Mouse (Mus musculus) ES-E14 (cell line): ENCODE measurements at regions not wholly inside any gene's neighbourhood (a gene's known extent, or its start where the extent isn't known, plus 50 kb on each side); places are given as distances from the start of the nearest gene placed in this dataset.

Experiments used
- DNase-seq: peaks from one replicate; pipeline ENCODE4 v3.0.0-alpha.2; 2013; ENCODE audit warnings: low read depth, low spot score
- H3K27ac ChIP-seq: 2 replicates; pipeline ENCODE4 v1.5.1; 2012; ENCODE audit warnings: low read depth, mild to moderate bottlenecking, low read length, moderate library complexity, mixed read lengths; ENCODE audit not compliant: poor library complexity, insufficient read depth, severe bottlenecking
- H3K36me3 ChIP-seq: 2 replicates; pipeline ENCODE4 v1.6.1; 2012; ENCODE audit warnings: mild to moderate bottlenecking, low read length, moderate library complexity, mixed read lengths; ENCODE audit not compliant: control insufficient read depth, poor library complexity, insufficient read depth, severe bottlenecking
- H3K4me1 ChIP-seq, 2 experiments: fragments of 150-350 bp in 1 of 2; sonication (generic) in 1 of 2; 2 replicates each; pipeline ENCODE4 v1.6.1; 2012; ENCODE audit warnings: low read length in 2 of 2, mild to moderate bottlenecking in 1 of 2, mixed read lengths in 1 of 2; ENCODE audit not compliant: control insufficient read depth in 2 of 2, insufficient read depth in 2 of 2, poor library complexity in 1 of 2
- H3K4me3 ChIP-seq, 2 experiments: fragments of 150-350 bp in 1 of 2; sonication (generic) in 1 of 2; 2 replicates each; pipeline ENCODE4 v1.5.1; 2012; ENCODE audit warnings: low read length in 2 of 2, low read depth in 1 of 2, mild to moderate bottlenecking in 1 of 2, mixed read lengths in 1 of 2; ENCODE audit not compliant: insufficient read depth in 1 of 2, poor library complexity in 1 of 2, severe bottlenecking in 1 of 2
- H3K9ac ChIP-seq: 2 replicates; pipeline ENCODE4 v1.6.1; 2012; ENCODE audit warnings: low read depth, mild to moderate bottlenecking, low read length, mixed read lengths; ENCODE audit not compliant: poor library complexity, insufficient read depth, severe bottlenecking
- H3K9me3 ChIP-seq: fragments of 150-350 bp; sonication (generic); 2 replicates; pipeline ENCODE4 v1.6.1; 2012; ENCODE audit warnings: low read depth, mild to moderate bottlenecking, low read length; ENCODE audit not compliant: control insufficient read depth, insufficient read depth
- CHD2 ChIP-seq: IDR thresholded peaks from 2 replicates; pipeline ENCODE4 v1.6.1; 2014; ENCODE audit warnings: mild to moderate bottlenecking, low read depth, low read length, inconsistent platforms
- HCFC1 ChIP-seq: IDR thresholded peaks from 2 replicates; pipeline ENCODE4 v1.6.1; 2012; ENCODE audit warnings: low read length, inconsistent platforms, borderline replicate concordance; ENCODE audit not compliant: insufficient read depth
- MAFK ChIP-seq: IDR thresholded peaks from 2 replicates; pipeline ENCODE4 v1.6.1; 2014; ENCODE audit warnings: mild to moderate bottlenecking, low read depth, low read length, inconsistent platforms; ENCODE audit not compliant: insufficient read depth
- ZC3H11A ChIP-seq: IDR thresholded peaks from 2 replicates; pipeline ENCODE4 v1.6.1; 2012; ENCODE audit warnings: low read depth, mild to moderate bottlenecking, inconsistent platforms, low read length, borderline replicate concordance
- ZNF384 ChIP-seq: IDR thresholded peaks from 2 replicates; pipeline ENCODE4 v1.6.1; 2012; ENCODE audit warnings: low read depth, low read length, inconsistent platforms
- in situ Hi-C, 2 experiments: fragments of 600-800 bp; cut with MboI; formaldehyde crosslinking; loops; one replicate each; pipeline ENCODE4 v1.15.1; 2025; ENCODE audit warnings: low sequenced_read_pairs in 2 of 2, inconsistent platforms in 1 of 2; ENCODE audit not compliant: unreplicated experiment in 2 of 2

- in situ Hi-C loops = no loop called here
- no peaks in the 10 kb centered on the region for H3K36me3 ChIP-seq
These were observed 114.1 kb downstream of the Cd83 start for GRCm38 (mm10) chr13:43898555-43899258.

DNA sequence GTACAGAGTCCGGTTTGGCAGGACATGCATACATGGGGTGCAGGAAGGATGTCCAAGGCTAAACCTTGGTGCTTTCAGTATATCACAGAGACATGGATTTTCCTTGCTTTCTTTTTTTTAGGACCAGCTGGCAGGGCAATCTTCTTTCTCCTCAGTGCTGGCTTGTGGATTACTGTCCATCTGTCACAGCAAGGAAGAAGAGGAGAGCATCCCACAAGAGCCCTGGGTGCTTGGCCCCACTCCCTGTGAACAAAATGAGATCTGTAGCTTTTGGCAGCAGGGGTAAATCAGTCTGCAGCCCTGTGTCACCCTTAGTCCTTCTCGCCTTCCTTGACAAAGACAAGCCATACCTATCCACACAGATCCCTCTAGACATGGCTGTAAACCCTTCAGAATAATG lies 115.5 kb downstream of the Cd83 start:
- in situ Hi-C loops = no loop called here
- Histone ChIP-seq H3K9me3 (no peaks in the 10 kb centered on the region), H3K4me3 (no peak overlapping the region), H3K27ac (no peak overlapping the region), H3K4me1 (no peaks in the 10 kb centered on the region), H3K36me3 (no peaks in the 10 kb centered on the region), H3K9ac (no peak overlapping the region)
- TF ChIP-seq ZNF384 (no peak), ZC3H11A (no peak), MAFK (no peak), CHD2 (no peak), HCFC1 (no peak)
- no peak for DNase-seq

More at GRCm38 (mm10) chr13:43898555-43899258, 114.1 kb downstream of the Cd83 start:
- no peaks in the 10 kb centered on the region for H3K9me3 ChIP-seq
- TF ChIP-seq MAFK = no peak
- no peak for TF ChIP-seq HCFC1
- no peak for TF ChIP-seq ZNF384
- no peak for TF ChIP-seq ZC3H11A
- DNase-seq = no peak
- no peak overlapping the region for H3K4me3 ChIP-seq
- H3K27ac ChIP-seq = no peak overlapping the region
- no peak overlapping the region for H3K9ac ChIP-seq
- H3K4me1 ChIP-seq = no peaks in the 10 kb centered on the region

DNA sequence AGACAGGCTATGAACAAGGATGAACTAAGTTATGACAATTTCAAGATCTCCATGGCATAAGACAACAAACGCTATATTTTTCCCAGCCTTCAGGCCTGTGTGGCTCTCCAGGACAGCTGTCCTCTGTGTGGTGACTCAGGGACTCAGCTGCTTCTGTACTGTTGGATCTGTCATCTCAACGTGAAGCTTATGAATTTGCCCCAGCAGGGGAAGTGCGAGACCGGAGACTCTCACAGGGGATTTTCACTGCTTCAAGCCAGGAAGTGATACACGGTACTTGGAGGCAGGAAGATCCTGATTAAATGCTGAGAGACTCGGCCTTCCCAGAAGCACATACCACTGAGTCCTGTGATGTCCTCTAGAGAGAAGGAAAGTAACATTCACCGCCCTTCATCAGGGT lies 116.2 kb downstream of the Cd83 start:
- in situ Hi-C loops = no loop called here
- Histone ChIP-seq H3K9ac (no peak overlapping the region), H3K4me3 (no peak overlapping the region), H3K9me3 (no peaks in the 10 kb centered on the region), H3K4me1 (no peaks in the 10 kb centered on the region), H3K36me3 (no peaks in the 10 kb centered on the region), H3K27ac (no peak overlapping the region)
- TF ChIP-seq CHD2 (no peak), MAFK (no peak)
- DNase-seq = no peak

GRCm38 (mm10) chr13:43903391-43903790 lies 118.8 kb downstream of the Cd83 start:
- TF ChIP-seq HCFC1 (no peak), CHD2 (no peak), ZNF384 (no peak), MAFK (no peak), ZC3H11A (no peak)
- Histone ChIP-seq H3K4me3 (no peak overlapping the region), H3K9ac (no peak overlapping the region), H3K4me1 (peaks cover 0 to 3% of the 10 kb centered on the region in 2 experiments; a peak in 2 of 4 replicates), H3K9me3 (no peaks in the 10 kb centered on the region), H3K36me3 (no peaks in the 10 kb centered on the region), H3K27ac (no peak overlapping the region)
- no peak for DNase-seq
- in situ Hi-C loops = no loop called here

DNA sequence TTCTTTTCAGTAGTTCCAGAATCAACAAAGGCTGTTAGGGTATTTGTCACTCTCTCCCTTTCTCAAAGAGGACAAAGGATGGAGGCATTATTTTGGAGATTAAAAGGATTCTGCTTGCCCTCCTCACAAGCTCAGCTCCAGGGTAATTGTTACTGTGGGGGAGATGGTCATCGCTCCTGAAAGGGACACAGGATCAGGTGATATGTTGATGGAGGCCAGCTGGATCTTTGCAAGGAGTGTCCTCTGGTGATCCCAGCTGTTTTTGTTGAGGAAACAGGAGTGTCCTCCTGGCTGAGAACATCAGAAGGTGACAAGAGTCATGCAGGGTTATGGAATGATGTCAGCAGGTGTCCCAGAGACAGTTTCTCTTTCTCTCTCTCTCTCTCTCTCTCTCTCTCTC lies 119.7 kb downstream of the Cd83 start:
- H3K9ac ChIP-seq = no peak overlapping the region
- no peak for DNase-seq
- in situ Hi-C loops = no loop called here
- H3K36me3 ChIP-seq = no peaks in the 10 kb centered on the region
- H3K9me3 ChIP-seq = no peaks in the 10 kb centered on the region
- TF ChIP-seq MAFK = no peak
- no peak for TF ChIP-seq CHD2
- no peak for TF ChIP-seq HCFC1
- TF ChIP-seq ZNF384 = no peak
- TF ChIP-seq ZC3H11A = no peak
- peaks cover 0 to 6% of the 10 kb centered on the region in 2 experiments; a peak in 2 of 4 replicates for H3K4me1 ChIP-seq
- H3K27ac ChIP-seq = no peak overlapping the region
- H3K4me3 ChIP-seq = no peak overlapping the region
